Mouse (Mus musculus): Measurements from ENCODE around the gene Trp53tg5. TPM values are rescaled to one million over a fixed set of nuclear protein-coding genes. Genes with fewer than 3 reads are reported as not detected.

Gene Trp53tg5
- total and polyA plus RNA-seq, 2 experiments from 2014 or later = not detected

GRCm38 (mm10) chr2:164431676-164432465 is 41.7 kb downstream of the Trp53tg5 start:
- Histone ChIP-seq H3K9ac (replicated peaks; ENCODE audit: low read depth, low read length) (no peak overlapping the region), H3K4me3 (ENCODE audit: low read depth, low read length) (no peak overlapping the region), H3K9me3 (replicated peaks; ENCODE audit: control insufficient read depth, low read length) (no peaks in the 10 kb centered on the region), H3K4me2 (ENCODE audit: low read depth, low read length) (no peak overlapping the region), H3K36me3 (replicated peaks; ENCODE audit: control insufficient read depth, insufficient read depth, low read length) (peaks cover 26% of the 10 kb centered on the region), H3K27ac (ENCODE audit: low read depth) (no peak overlapping the region), H3K27me3 (ENCODE audit: control insufficient read depth, insufficient read depth, low read length) (peaks cover 10% of the 10 kb centered on the region; the same call in 1 of the 2 replicates), H3K4me1 (ENCODE audit: control insufficient read depth, insufficient read depth) (peaks cover 26% of the 10 kb centered on the region)
- no peak for DNase-seq (ENCODE audit: low spot score)
- ATAC-seq (ENCODE audit: insufficient read depth, low read depth) = no peak
- 75% methylated on average over 9 of the region's 9 CpGs for WGBS
- TF ChIP-seq EP300 (IDR thresholded peaks at IDR 0.05; ENCODE audit: low read depth) (no peak), CTCF (IDR thresholded peaks at IDR 0.05; ENCODE audit: low read depth) (no peak)

- ATAC-seq (ENCODE audit: insufficient read depth, low read depth) (no peak), DNase-seq (ENCODE audit: low spot score) (no peak)
- TF ChIP-seq EP300 (IDR thresholded peaks at IDR 0.05; ENCODE audit: low read depth) = no peak
- TF ChIP-seq CTCF (IDR thresholded peaks at IDR 0.05; ENCODE audit: low read depth) = no peak
- H3K27ac ChIP-seq (ENCODE audit: low read depth) = no peak overlapping the region
- no peaks in the 10 kb centered on the region for H3K9me3 ChIP-seq (replicated peaks; ENCODE audit: control insufficient read depth, low read length)
- H3K36me3 ChIP-seq (replicated peaks; ENCODE audit: control insufficient read depth, insufficient read depth, low read length) = peaks cover 26% of the 10 kb centered on the region
- WGBS = 28% methylated on average over 7 of the region's 7 CpGs
- H3K9ac ChIP-seq (replicated peaks; ENCODE audit: low read depth, low read length) = no peak overlapping the region
- H3K27me3 ChIP-seq (ENCODE audit: control insufficient read depth, insufficient read depth, low read length) = peaks cover 10% of the 10 kb centered on the region; the same call in 1 of the 2 replicates
- no peak overlapping the region for H3K4me2 ChIP-seq (ENCODE audit: low read depth, low read length)
- H3K4me3 ChIP-seq (ENCODE audit: low read depth, low read length) = no peak overlapping the region
- peaks cover 17% of the 10 kb centered on the region for H3K4me1 ChIP-seq (ENCODE audit: control insufficient read depth, insufficient read depth)
Observed at GRCm38 (mm10) chr2:164430697-164431096, 42.8 kb downstream of the Trp53tg5 start.

GRCm38 (mm10) chr2:164429881-164430615 is 43.5 kb downstream of the Trp53tg5 start:
- no peak for TF ChIP-seq CTCF (IDR thresholded peaks at IDR 0.05; ENCODE audit: low read depth)
- no peak for TF ChIP-seq EP300 (IDR thresholded peaks at IDR 0.05; ENCODE audit: low read depth)
- Histone ChIP-seq H3K36me3 (replicated peaks; ENCODE audit: control insufficient read depth, insufficient read depth, low read length) (peaks cover 26% of the 10 kb centered on the region), H3K27ac (ENCODE audit: low read depth) (no peak overlapping the region), H3K9me3 (replicated peaks; ENCODE audit: control insufficient read depth, low read length) (no peaks in the 10 kb centered on the region), H3K4me2 (ENCODE audit: low read depth, low read length) (no peak overlapping the region), H3K27me3 (ENCODE audit: control insufficient read depth, insufficient read depth, low read length) (peaks cover 10% of the 10 kb centered on the region; the same call in 1 of the 2 replicates), H3K9ac (replicated peaks; ENCODE audit: low read depth, low read length) (no peak overlapping the region), H3K4me1 (ENCODE audit: control insufficient read depth, insufficient read depth) (peaks cover 11% of the 10 kb centered on the region), H3K4me3 (ENCODE audit: low read depth, low read length) (no peak overlapping the region)
- DNase-seq (ENCODE audit: low spot score) (no peak), ATAC-seq (ENCODE audit: insufficient read depth, low read depth) (no peak)
- 62% methylated on average over 15 of the region's 15 CpGs for WGBS

- peaks cover 32% of the 10 kb centered on the region for H3K36me3 ChIP-seq (replicated peaks; ENCODE audit: control insufficient read depth, insufficient read depth, low read length)
- H3K4me3 ChIP-seq (ENCODE audit: low read depth, low read length) = no peak overlapping the region
Observed at GRCm38 (mm10) chr2:164428451-164428850, 45.1 kb downstream of the Trp53tg5 start.

GRCm38 (mm10) chr2:164426952-164427351 is 46.6 kb downstream of the Trp53tg5 start:
- no peak for ATAC-seq (ENCODE audit: insufficient read depth, low read depth)
- TF ChIP-seq CTCF (IDR thresholded peaks at IDR 0.05; ENCODE audit: low read depth) = no peak
- no peak for TF ChIP-seq EP300 (IDR thresholded peaks at IDR 0.05; ENCODE audit: low read depth)
- Histone ChIP-seq H3K4me3 (ENCODE audit: low read depth, low read length) (no peak overlapping the region), H3K4me2 (ENCODE audit: low read depth, low read length) (no peak overlapping the region), H3K4me1 (ENCODE audit: control insufficient read depth, insufficient read depth) (no peaks in the 10 kb centered on the region), H3K36me3 (replicated peaks; ENCODE audit: control insufficient read depth, insufficient read depth, low read length) (peaks cover 32% of the 10 kb centered on the region), H3K9me3 (replicated peaks; ENCODE audit: control insufficient read depth, low read length) (no peaks in the 10 kb centered on the region), H3K27ac (ENCODE audit: low read depth) (no peak overlapping the region), H3K27me3 (ENCODE audit: control insufficient read depth, insufficient read depth, low read length) (0 out of 2 replicates have a peak, but pooled peaks cover 4% of the 10 kb centered on the region), H3K9ac (replicated peaks; ENCODE audit: low read depth, low read length) (no peak overlapping the region)
- 81% methylated on average over 5 of the region's 5 CpGs for WGBS
- no peak for DNase-seq (ENCODE audit: low spot score)

More at GRCm38 (mm10) chr2:164428451-164428850, 45.1 kb downstream of the Trp53tg5 start:
- 48% methylated on average over 5 of the region's 5 CpGs for WGBS
- Histone ChIP-seq H3K9ac (replicated peaks; ENCODE audit: low read depth, low read length) (no peak overlapping the region), H3K4me2 (ENCODE audit: low read depth, low read length) (no peak overlapping the region), H3K4me1 (ENCODE audit: control insufficient read depth, insufficient read depth) (peaks cover 10% of the 10 kb centered on the region), H3K27ac (ENCODE audit: low read depth) (no peak overlapping the region), H3K9me3 (replicated peaks; ENCODE audit: control insufficient read depth, low read length) (no peaks in the 10 kb centered on the region), H3K27me3 (ENCODE audit: control insufficient read depth, insufficient read depth, low read length) (0 out of 2 replicates have a peak, but pooled peaks cover 4% of the 10 kb centered on the region)
- ATAC-seq (ENCODE audit: insufficient read depth, low read depth) (no peak), DNase-seq (ENCODE audit: low spot score) (no peak)
- TF ChIP-seq CTCF (IDR thresholded peaks at IDR 0.05; ENCODE audit: low read depth) (no peak), EP300 (IDR thresholded peaks at IDR 0.05; ENCODE audit: low read depth) (no peak)

Data from heart, postnatal 0 days (tissue).